Mouse (Mus musculus) forebrain, embryonic 11.5 days (tissue): Measurements from ENCODE around the gene Slc22a22. TPM values are rescaled to one million over a fixed set of nuclear protein-coding genes. Genes with fewer than 3 reads are reported as not detected.

Experiments
- ATAC-seq: fragments of 200-750 bp; cut with Nextera tagmentation; replicated peaks from 2 replicates; pipeline ENCODE4 v1.8.0; 2017; ENCODE audit warnings: moderate TSS enrichment; ENCODE audit not compliant: low FRiP score
- DNase-seq: peaks from one replicate; pipeline ENCODE4 v3.0.0-alpha.2; 2017; ENCODE audit warnings: low spot score
- H3K27ac ChIP-seq: fragments of 300-500 bp; sonication (generic); 2 replicates; pipeline ENCODE4 v1.5.1; 2014; ENCODE audit warnings: low read depth, low read length
- H3K27me3 ChIP-seq: fragments of 300-500 bp; sonication (generic); 2 replicates; pipeline ENCODE4 v1.6.1; 2014; ENCODE audit warnings: mild to moderate bottlenecking, low read length, mixed read lengths; ENCODE audit not compliant: control insufficient read depth, insufficient read depth
- H3K36me3 ChIP-seq: fragments of 300-500 bp; sonication (generic); 2 replicates; pipeline ENCODE4 v1.6.1; 2014; ENCODE audit warnings: mild to moderate bottlenecking, low read length, moderate library complexity, mixed read lengths; ENCODE audit not compliant: control insufficient read depth, insufficient read depth
- H3K4me1 ChIP-seq: fragments of 300-500 bp; sonication (generic); replicated peaks from 2 replicates; pipeline ENCODE4 v1.6.1; 2014; ENCODE audit warnings: low read length, mixed read lengths; ENCODE audit not compliant: control insufficient read depth, insufficient read depth
- H3K4me2 ChIP-seq: fragments of 300-500 bp; sonication (generic); 2 replicates; pipeline ENCODE4 v1.6.1; 2014; ENCODE audit warnings: low read depth, mild to moderate bottlenecking, low read length, moderate library complexity, mixed read lengths; ENCODE audit not compliant: severe bottlenecking
- H3K4me3 ChIP-seq: fragments of 300-500 bp; sonication (generic); 2 replicates; pipeline ENCODE4 v1.5.1; 2014; ENCODE audit warnings: low read depth, low read length
- H3K9ac ChIP-seq: fragments of 300-500 bp; sonication (generic); 2 replicates; pipeline ENCODE4 v1.6.1; 2014; ENCODE audit warnings: low read length
- H3K9me3 ChIP-seq: fragments of 300-500 bp; sonication (generic); 2 replicates; pipeline ENCODE4 v1.6.1; 2016; ENCODE audit warnings: low read length, mixed read lengths; ENCODE audit not compliant: control insufficient read depth
- WGBS: fragments of 180-500 bp; shearing (Covaris S2); extraction: QIAGEN DNeasy Blood & Tissue Kit; methylation state at CpG from one replicate; pipeline ENCODE4 v1.1.7; 2014; 5-methylcytosine and 5-hydroxymethylcytosine counted together
- polyA plus RNA-seq: library from polyadenylated mRNA; unstranded; fragments of >200 nt; fragmentation: Nextera tagmentation; extraction: Ambion mirVana; gene quantifications from 2 replicates; pipeline ENCODE4 v1.2.1, GENCODE M21; 2014

Gene Slc22a22
- polyA plus RNA-seq, 1 experiment from 2014 or later: not detected

- ATAC-seq: no peak
- no peak overlapping the region for H3K4me2 ChIP-seq
- no peak for DNase-seq
- no peak overlapping the region for H3K9ac ChIP-seq
- no peak overlapping the region for H3K4me3 ChIP-seq
- H3K9me3 ChIP-seq: no peaks in the 10 kb centered on the region
- no peaks in the 10 kb centered on the region for H3K4me1 ChIP-seq
- no peak overlapping the region for H3K27ac ChIP-seq
- H3K36me3 ChIP-seq: no peaks in the 10 kb centered on the region
- no peaks in the 10 kb centered on the region for H3K27me3 ChIP-seq
These were observed 24.1 kb upstream of the Slc22a22 start for GRCm38 (mm10) chr15:57501559-57501958.

- DNase-seq (no peak), ATAC-seq (no peak)
- H3K27me3 ChIP-seq: no peaks in the 10 kb centered on the region
- no peaks in the 10 kb centered on the region for H3K4me1 ChIP-seq
- H3K36me3 ChIP-seq: no peaks in the 10 kb centered on the region
- no peak overlapping the region for H3K9ac ChIP-seq
- no peak overlapping the region for H3K27ac ChIP-seq
- H3K9me3 ChIP-seq: no peaks in the 10 kb centered on the region
- 86% methylated on average over 2 of the region's 2 CpGs for WGBS
- no peak overlapping the region for H3K4me2 ChIP-seq
- no peak overlapping the region for H3K4me3 ChIP-seq
These were observed 18.7 kb upstream of the Slc22a22 start for GRCm38 (mm10) chr15:57496106-57496505.

- Histone ChIP-seq H3K4me2 (no peak overlapping the region), H3K27me3 (no peaks in the 10 kb centered on the region), H3K4me1 (no peaks in the 10 kb centered on the region), H3K4me3 (no peak overlapping the region), H3K36me3 (no peaks in the 10 kb centered on the region), H3K9ac (no peak overlapping the region), H3K27ac (no peak overlapping the region), H3K9me3 (no peaks in the 10 kb centered on the region)
- no peak for ATAC-seq
- WGBS: 36% methylated on average over 2 of the region's 2 CpGs
- DNase-seq: no peak
These were observed 5.1 kb upstream of the Slc22a22 start for GRCm38 (mm10) chr15:57482509-57482908.

GRCm38 (mm10) chr15:57471648-57472047 lies 5.8 kb downstream of the Slc22a22 start:
- H3K27me3 ChIP-seq: no peaks in the 10 kb centered on the region
- no peaks in the 10 kb centered on the region for H3K4me1 ChIP-seq
- no peak overlapping the region for H3K9ac ChIP-seq
- no peak for ATAC-seq
- no peak overlapping the region for H3K27ac ChIP-seq
- no peaks in the 10 kb centered on the region for H3K36me3 ChIP-seq
- H3K4me3 ChIP-seq: no peak overlapping the region
- no peak for DNase-seq
- H3K9me3 ChIP-seq: no peaks in the 10 kb centered on the region
- WGBS: 65% methylated on average over 3 of the region's 3 CpGs
- H3K4me2 ChIP-seq: no peak overlapping the region

- Histone ChIP-seq H3K9ac (no peak overlapping the region), H3K27ac (no peak overlapping the region), H3K36me3 (no peaks in the 10 kb centered on the region), H3K9me3 (no peaks in the 10 kb centered on the region), H3K4me1 (no peaks in the 10 kb centered on the region), H3K27me3 (no peaks in the 10 kb centered on the region), H3K4me2 (no peak overlapping the region), H3K4me3 (no peak overlapping the region)
- ATAC-seq: no peak
- DNase-seq: no peak
These were observed 11.4 kb downstream of the Slc22a22 start for GRCm38 (mm10) chr15:57465996-57466395.

GRCm38 (mm10) chr15:57465061-57465460 lies 12.4 kb downstream of the Slc22a22 start:
- no peak overlapping the region for H3K27ac ChIP-seq
- DNase-seq (no peak), ATAC-seq (no peak)
- H3K9ac ChIP-seq: no peak overlapping the region
- H3K4me1 ChIP-seq: no peaks in the 10 kb centered on the region
- H3K36me3 ChIP-seq: no peaks in the 10 kb centered on the region
- H3K4me3 ChIP-seq: no peak overlapping the region
- H3K4me2 ChIP-seq: no peak overlapping the region
- no peaks in the 10 kb centered on the region for H3K9me3 ChIP-seq
- no peaks in the 10 kb centered on the region for H3K27me3 ChIP-seq
- WGBS: 82% methylated on average over 6 of the region's 6 CpGs

- ATAC-seq: no peak
- no peak for DNase-seq
- no peak overlapping the region for H3K4me3 ChIP-seq
- H3K27me3 ChIP-seq: no peaks in the 10 kb centered on the region
- H3K4me2 ChIP-seq: no peak overlapping the region
- H3K36me3 ChIP-seq: no peaks in the 10 kb centered on the region
- no peaks in the 10 kb centered on the region for H3K4me1 ChIP-seq
- H3K9ac ChIP-seq: no peak overlapping the region
- no peaks in the 10 kb centered on the region for H3K9me3 ChIP-seq
- H3K27ac ChIP-seq: no peak overlapping the region
- 90% methylated on average over 11 of the region's 11 CpGs for WGBS
These were observed 13.4 kb downstream of the Slc22a22 start for GRCm38 (mm10) chr15:57464066-57464465.

GRCm38 (mm10) chr15:57461284-57461683 lies 16.1 kb downstream of the Slc22a22 start:
- H3K4me3 ChIP-seq: no peak overlapping the region
- no peak for ATAC-seq
- H3K36me3 ChIP-seq: no peaks in the 10 kb centered on the region
- H3K9ac ChIP-seq: no peak overlapping the region
- 38% methylated on average over 1 of the region's 1 CpGs for WGBS
- no peak overlapping the region for H3K27ac ChIP-seq
- H3K27me3 ChIP-seq: no peaks in the 10 kb centered on the region
- H3K9me3 ChIP-seq: no peaks in the 10 kb centered on the region
- H3K4me1 ChIP-seq: no peaks in the 10 kb centered on the region
- no peak overlapping the region for H3K4me2 ChIP-seq
- DNase-seq: no peak

GRCm38 (mm10) chr15:57457374-57457773 lies 20.1 kb downstream of the Slc22a22 start:
- Histone ChIP-seq H3K27me3 (no peaks in the 10 kb centered on the region), H3K4me1 (no peaks in the 10 kb centered on the region), H3K9me3 (no peaks in the 10 kb centered on the region), H3K9ac (no peak overlapping the region), H3K36me3 (no peaks in the 10 kb centered on the region), H3K27ac (no peak overlapping the region), H3K4me3 (no peak overlapping the region), H3K4me2 (no peak overlapping the region)
- DNase-seq (no peak), ATAC-seq (no peak)
- 49% methylated on average over 2 of the region's 2 CpGs for WGBS
